Mouse (Mus musculus) right cerebral cortex, postnatal 36 days (tissue): ENCODE measurements around the gene Bclaf3.

Source experiments
- DNase-seq, 2 experiments: peaks; one replicate each; pipeline ENCODE4 v3.0.0; 2022; ENCODE audit warnings: low spot score in 2 of 2, mixed read lengths in 1 of 2

Bclaf3 gene

GRCm38 (mm10) chrX:159626907-159627587 lies 100.6 kb downstream of the Bclaf3 start, which contains the start of gene Sh3kbp1:
TSS of gene Sh3kbp1 (plus strand) at chrX:159627272.
- DNase-seq: peak; percentile 12 to 27

- no peak for DNase-seq
Observed at GRCm38 (mm10) chrX:159627588-159628566, 101.4 kb downstream of the Bclaf3 start.

- no peak for DNase-seq
Observed at GRCm38 (mm10) chrX:159628629-159629028, 102.1 kb downstream of the Bclaf3 start.

GRCm38 (mm10) chrX:159629203-159629602 lies 102.7 kb downstream of the Bclaf3 start:
- DNase-seq: no peak

- DNase-seq: no peak
Observed at GRCm38 (mm10) chrX:159638500-159639227, 112.2 kb downstream of the Bclaf3 start.

- no peak for DNase-seq
Observed at GRCm38 (mm10) chrX:159639991-159640390, 113.5 kb downstream of the Bclaf3 start.
